Mouse (Mus musculus) CH12.LX (cell line): Measurements from ENCODE around the gene Blvrb.

Source experiments
- CHD2 ChIP-seq: IDR thresholded peaks from 2 replicates; pipeline ENCODE4 v1.6.1; 2011; ENCODE audit warnings: low read length, improper control_type of control experiment
- CTCF ChIP-seq, 2 experiments: IDR thresholded peaks in 1 of 2; conservative IDR thresholded peaks in 1 of 2; 2 replicates each; pipeline ENCODE4 v1.5.1; 2011 to 2012; ENCODE audit warnings: low read depth in 2 of 2, low read length in 2 of 2, improper control_type of control experiment in 1 of 2, inconsistent platforms in 1 of 2, mild to moderate bottlenecking in 1 of 2, moderate library complexity in 1 of 2
- KAT2A ChIP-seq: IDR thresholded peaks from 2 replicates; pipeline ENCODE4 v1.6.1; 2012; ENCODE audit warnings: low read length, improper control_type of control experiment, inconsistent platforms; ENCODE audit not compliant: insufficient replicate concordance
- MXI1 ChIP-seq: IDR thresholded peaks from 2 replicates; pipeline ENCODE4 v1.6.1; 2011; ENCODE audit warnings: mild to moderate bottlenecking, low read depth, low read length, improper control_type of control experiment
- POLR2A ChIP-seq: IDR thresholded peaks from 2 replicates; pipeline ENCODE4 v1.6.1; 2011; ENCODE audit warnings: low read depth, mild to moderate bottlenecking, improper control_type of control experiment, low read length
- SIN3A ChIP-seq: IDR thresholded peaks from 2 replicates; pipeline ENCODE4 v1.6.1; 2012; ENCODE audit warnings: low read length, improper control_type of control experiment, inconsistent platforms
- ZC3H11A ChIP-seq: IDR thresholded peaks from 2 replicates; pipeline ENCODE4 v1.6.1; 2012; ENCODE audit warnings: low read depth, mild to moderate bottlenecking, inconsistent platforms, low read length, improper control_type of control experiment
- ZNF384 ChIP-seq: IDR thresholded peaks from 2 replicates; pipeline ENCODE4 v1.6.1; 2012; ENCODE audit warnings: low read depth, low read length, improper control_type of control experiment, inconsistent platforms

DNA sequence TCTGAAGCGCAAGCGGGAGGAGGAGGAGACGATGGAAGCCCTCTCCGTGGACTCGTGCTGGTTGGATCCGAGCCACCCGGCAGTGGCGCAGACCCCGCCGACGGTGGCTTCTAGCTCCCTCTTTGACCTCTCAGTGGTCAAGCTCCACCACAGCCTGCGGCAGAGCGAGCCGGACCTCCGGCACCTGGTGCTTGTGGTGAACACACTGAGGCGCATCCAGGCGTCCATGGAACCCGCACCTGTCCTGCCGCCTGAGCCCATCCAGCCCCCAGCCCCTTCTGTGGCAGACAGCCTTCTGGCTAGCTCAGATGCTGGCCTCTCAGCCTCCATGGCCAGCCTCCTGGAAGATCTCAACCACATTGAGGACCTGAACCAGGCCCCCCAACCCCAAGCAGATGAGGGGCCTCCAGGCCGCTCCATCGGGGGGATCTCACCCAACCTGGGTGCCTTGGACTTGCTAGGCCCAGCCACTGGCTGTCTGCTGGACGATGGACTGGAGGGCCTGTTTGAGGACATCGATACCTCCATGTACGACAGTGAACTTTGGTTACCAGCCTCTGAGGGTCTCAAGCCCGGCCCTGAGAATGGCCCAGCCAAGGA lies 41.6 kb downstream of the Blvrb start:
- TF ChIP-seq KAT2A (no peak), ZNF384 (no peak), CHD2 (no peak), SIN3A (no peak), CTCF (conservative IDR thresholded peaks at IDR 0.05 in 1 of 2, IDR thresholded peaks at IDR 0.05 in 1 of 2; ENCODE audit: low read depth in 2 of 2, low read length in 2 of 2) (no peak), POLR2A (no peak), ZC3H11A (no peak), MXI1 (no peak)
